Mouse (Mus musculus) liver, embryonic 14.5 days (tissue): ENCODE data around the gene Rps6ka2. TPM values are rescaled to one million over a fixed set of nuclear protein-coding genes. Genes with fewer than 3 reads are reported as not detected.

Source experiments
- ATAC-seq: fragments of 200-750 bp; cut with Nextera tagmentation; 2 replicates; pipeline ENCODE4 v1.8.0; 2017; ENCODE audit warnings: moderate number of reproducible peaks, mild to moderate bottlenecking, moderate library complexity; ENCODE audit not compliant: insufficient read depth
- DNase-seq, 3 experiments: peaks; one replicate each; pipeline ENCODE4 v3.0.0-alpha.2; 2012 to 2013; ENCODE audit warnings: low read depth in 3 of 3, low spot score in 3 of 3
- H3K27ac ChIP-seq: fragments of 300-500 bp; sonication (generic); 2 replicates; pipeline ENCODE4 v1.5.1; 2014; ENCODE audit warnings: moderate library complexity, mild to moderate bottlenecking, control low read depth, inconsistent platforms
- H3K27me3 ChIP-seq: fragments of 300-500 bp; sonication (generic); 2 replicates; pipeline ENCODE4 v1.6.1; 2014; ENCODE audit warnings: mild to moderate bottlenecking, low read length, moderate library complexity; ENCODE audit not compliant: control insufficient read depth, insufficient read depth
- H3K36me3 ChIP-seq: fragments of 300-500 bp; sonication (generic); replicated peaks from 2 replicates; pipeline ENCODE4 v1.6.1; 2014; ENCODE audit warnings: low read depth; ENCODE audit not compliant: control insufficient read depth, insufficient read depth
- H3K4me1 ChIP-seq, 2 experiments: fragments of 200-500 bp in 1 of 2; fragments of 300-500 bp in 1 of 2; sonication (generic) in 1 of 2; replicated peaks; 2 replicates each; pipeline ENCODE4 v1.6.1; 2012 to 2014; ENCODE audit warnings: antibody characterized with exemption in 1 of 2, inconsistent platforms in 1 of 2, low read length in 1 of 2; ENCODE audit not compliant: control insufficient read depth in 2 of 2, insufficient read depth in 2 of 2
- H3K4me2 ChIP-seq: fragments of 300-500 bp; sonication (generic); 2 replicates; pipeline ENCODE4 v1.6.1; 2014; ENCODE audit warnings: low read depth, mild to moderate bottlenecking, control low read depth, moderate library complexity
- H3K4me3 ChIP-seq, 2 experiments: fragments of 200-500 bp in 1 of 2; fragments of 300-500 bp in 1 of 2; sonication (generic) in 1 of 2; 2 replicates each; pipeline ENCODE4 v1.5.1; 2012 to 2014; ENCODE audit warnings: low read depth in 2 of 2, low read length in 2 of 2, mild to moderate bottlenecking in 2 of 2, control low read depth in 1 of 2, inconsistent platforms in 1 of 2, moderate library complexity in 1 of 2; ENCODE audit not compliant: insufficient read depth in 1 of 2
- H3K9ac ChIP-seq: fragments of 300-500 bp; sonication (generic); replicated peaks from 2 replicates; pipeline ENCODE4 v1.6.1; 2014; ENCODE audit warnings: mild to moderate bottlenecking, control low read depth, moderate library complexity
- H3K9me3 ChIP-seq: fragments of 300-500 bp; sonication (generic); 2 replicates; pipeline ENCODE4 v1.6.1; 2016; ENCODE audit warnings: low read length, mixed read lengths; ENCODE audit not compliant: control insufficient read depth
- CTCF ChIP-seq: IDR thresholded peaks from 2 replicates; pipeline ENCODE4 v1.5.1; 2016; ENCODE audit warnings: antibody characterized with exemption, low read depth, control low read depth
- EP300 ChIP-seq: IDR thresholded peaks from 2 replicates; pipeline ENCODE4 v1.6.1; 2016; ENCODE audit warnings: antibody characterized with exemption, low read depth
- WGBS: fragments of 180-500 bp; shearing (Covaris S2); extraction: QIAGEN DNeasy Blood & Tissue Kit; methylation state at CpG from one replicate; pipeline ENCODE4 v1.1.7; 2014; ENCODE audit not compliant: insufficient replicate concordance; 5-methylcytosine and 5-hydroxymethylcytosine counted together
- polyA plus RNA-seq, 2 experiments: library from polyadenylated mRNA; depleted of rRNA in 1 of 2; stranded (reverse) in 1 of 2; unstranded in 1 of 2; fragments of >200 nt; fragmentation: Nextera tagmentation in 1 of 2; extraction: Ambion mirVana in 1 of 2; gene quantifications; 2 replicates each; pipeline versions ENCODE4 v1.2.1 to v1.2.3; 2012 to 2014

Gene Rps6ka2
- polyA plus RNA-seq, 2 experiments = 0.89 to 1.0 TPM

DNA sequence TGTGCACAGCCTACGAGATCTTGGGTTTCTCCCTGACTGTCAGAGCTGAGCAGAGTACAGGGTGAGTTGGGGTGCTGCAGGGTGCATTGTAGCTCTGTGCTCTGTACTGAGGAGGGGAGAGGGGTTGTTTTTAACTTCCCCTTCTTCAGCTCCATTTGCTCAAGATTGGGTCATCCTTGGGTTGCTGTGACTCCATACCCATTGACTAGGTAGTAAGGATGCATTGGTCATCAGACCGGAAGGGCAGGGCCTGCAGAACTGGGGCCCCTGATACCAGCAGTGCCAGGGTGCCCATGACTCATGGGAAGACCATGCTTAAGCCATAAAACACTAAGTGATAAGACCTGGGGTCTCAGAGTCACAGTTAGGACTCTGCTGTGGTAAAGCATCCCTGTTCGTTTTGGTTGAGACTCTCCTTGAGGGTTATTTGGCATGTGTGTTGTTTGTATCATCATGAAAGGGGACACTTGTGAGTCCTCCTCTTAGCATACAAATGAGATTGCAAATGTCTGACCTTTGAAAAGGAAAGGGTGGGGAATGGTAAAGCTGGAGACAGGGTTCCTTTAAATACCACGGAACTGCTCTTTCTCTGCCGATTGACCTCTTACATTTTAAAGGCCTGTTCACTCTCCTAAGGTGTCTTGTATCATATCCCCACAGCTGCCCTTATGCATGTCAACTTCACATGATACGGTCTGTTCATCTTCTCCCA is 36.7 kb downstream of the Rps6ka2 start:
- TF ChIP-seq CTCF (no peak), EP300 (no peak)
- no peak overlapping the region for H3K27ac ChIP-seq
- no peaks in the 10 kb centered on the region for H3K36me3 ChIP-seq
- 68% methylated on average over 6 of the region's 6 CpGs for WGBS
- H3K27me3 ChIP-seq = no peaks in the 10 kb centered on the region
- no peak for ATAC-seq
- no peaks in the 10 kb centered on the region for H3K4me1 ChIP-seq
- no peak overlapping the region for H3K9ac ChIP-seq
- no peaks in the 10 kb centered on the region for H3K9me3 ChIP-seq
- DNase-seq = no peak
- H3K4me2 ChIP-seq = no peak overlapping the region
- no peak overlapping the region for H3K4me3 ChIP-seq

DNA sequence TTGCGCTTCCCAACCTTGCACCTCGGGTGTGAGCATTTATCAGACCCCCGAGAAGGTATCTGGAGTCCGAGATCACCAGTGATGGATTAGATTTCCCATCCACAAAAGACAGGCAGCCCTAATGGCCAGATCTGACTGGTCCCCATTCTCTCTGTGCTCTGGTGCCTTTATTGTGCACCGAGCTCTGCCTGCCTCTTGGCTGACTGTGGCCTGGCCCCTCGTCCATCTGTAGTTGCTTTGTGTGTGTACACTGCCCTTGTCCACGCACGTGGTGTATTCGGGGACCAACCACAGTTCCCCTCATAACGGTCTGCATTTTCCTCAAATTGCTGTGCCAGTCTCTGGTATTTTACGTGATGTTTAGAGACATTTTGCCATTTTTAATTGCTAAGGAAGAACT is 40.7 kb downstream of the Rps6ka2 start:
- no peaks in the 10 kb centered on the region for H3K36me3 ChIP-seq
- H3K9ac ChIP-seq = no peak overlapping the region
- DNase-seq (no peak), ATAC-seq (no peak)
- TF ChIP-seq EP300 = no peak
- no peak for TF ChIP-seq CTCF
- no peaks in the 10 kb centered on the region for H3K27me3 ChIP-seq
- no peak overlapping the region for H3K4me3 ChIP-seq
- no peak overlapping the region for H3K27ac ChIP-seq
- no peak overlapping the region for H3K4me2 ChIP-seq
- H3K9me3 ChIP-seq = no peaks in the 10 kb centered on the region
- WGBS = 61% methylated on average over 11 of the region's 11 CpGs
- no peaks in the 10 kb centered on the region for H3K4me1 ChIP-seq

DNA sequence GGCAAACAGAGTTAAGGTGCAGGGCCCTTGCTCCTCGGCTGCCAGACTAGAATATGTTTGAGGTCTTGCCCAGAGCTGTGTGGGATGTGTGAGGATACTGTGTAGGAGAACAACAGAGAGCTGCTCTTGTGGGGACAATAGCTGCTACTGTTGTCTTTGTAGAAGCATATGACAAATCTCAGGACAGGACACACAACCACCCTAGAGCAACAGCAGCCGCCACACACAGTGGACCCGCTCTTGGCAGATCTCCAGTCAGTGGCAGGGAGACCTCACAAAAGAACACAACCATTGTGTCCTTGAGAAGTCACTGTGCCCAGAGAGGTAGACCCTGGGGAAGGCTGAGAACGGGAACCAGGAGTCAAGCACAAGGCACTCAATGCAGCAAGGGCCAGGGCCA is 42.0 kb downstream of the Rps6ka2 start:
- ATAC-seq = no peak
- Histone ChIP-seq H3K4me3 (no peak overlapping the region), H3K4me2 (no peak overlapping the region), H3K4me1 (no peaks in the 10 kb centered on the region), H3K9ac (no peak overlapping the region), H3K9me3 (no peaks in the 10 kb centered on the region), H3K36me3 (no peaks in the 10 kb centered on the region), H3K27ac (no peak overlapping the region), H3K27me3 (no peaks in the 10 kb centered on the region)
- no peak for DNase-seq
- WGBS = 49% methylated on average over 4 of the region's 4 CpGs
- no peak for TF ChIP-seq EP300
- no peak for TF ChIP-seq CTCF

DNA sequence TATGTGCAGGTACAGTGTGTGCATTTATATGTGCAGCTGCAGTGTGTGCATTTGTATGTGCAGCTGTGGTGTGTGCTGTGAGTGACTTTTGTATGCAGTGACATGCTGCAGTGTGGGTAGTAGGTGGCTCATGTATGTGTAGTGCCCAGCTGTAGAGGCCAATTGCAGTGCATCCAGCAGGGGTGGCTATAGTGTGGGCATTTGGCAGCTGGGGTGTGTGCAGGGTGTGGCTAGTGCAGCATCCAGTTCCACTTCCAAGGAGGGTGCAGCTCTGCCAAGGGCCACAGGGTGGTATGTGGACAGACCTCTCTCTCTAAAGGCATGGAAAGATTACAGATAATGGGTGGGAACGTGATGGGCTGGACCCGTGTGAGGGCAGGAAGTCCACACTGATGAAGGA is 43.3 kb downstream of the Rps6ka2 start:
- Histone ChIP-seq H3K27me3 (no peaks in the 10 kb centered on the region), H3K4me3 (no peak overlapping the region), H3K4me2 (no peak overlapping the region), H3K36me3 (no peaks in the 10 kb centered on the region), H3K9me3 (no peaks in the 10 kb centered on the region), H3K27ac (no peak overlapping the region), H3K9ac (no peak overlapping the region), H3K4me1 (no peaks in the 10 kb centered on the region)
- DNase-seq (no peak), ATAC-seq (no peak)
- 40% methylated on average over 2 of the region's 2 CpGs for WGBS
- no peak for TF ChIP-seq EP300

DNA sequence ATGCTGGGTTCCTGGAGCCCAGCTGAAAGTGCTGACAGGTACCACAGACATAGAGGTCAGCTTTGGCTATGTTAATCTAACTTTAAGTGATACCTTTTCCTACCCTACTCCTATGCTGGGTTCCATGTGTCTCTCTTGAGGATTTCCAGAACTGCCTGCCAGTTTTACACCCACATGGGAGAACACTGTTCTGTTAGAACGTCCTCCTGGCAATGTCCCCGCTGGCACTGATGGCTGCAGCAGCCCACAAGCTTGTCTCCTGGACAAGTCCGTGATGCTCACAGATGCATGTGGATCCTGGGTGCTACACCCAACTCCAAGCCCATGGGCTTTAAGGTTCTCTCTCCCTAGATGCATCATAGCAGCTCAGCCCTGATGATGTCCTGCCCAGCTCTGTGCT is 44.1 kb downstream of the Rps6ka2 start:
- TF ChIP-seq EP300 = no peak
- TF ChIP-seq CTCF = no peak
- H3K9me3 ChIP-seq = no peaks in the 10 kb centered on the region
- no peaks in the 10 kb centered on the region for H3K4me1 ChIP-seq
- ATAC-seq = no peak
- 68% methylated on average over 3 of the region's 3 CpGs for WGBS
- no peak overlapping the region for H3K27ac ChIP-seq
- H3K27me3 ChIP-seq = no peaks in the 10 kb centered on the region
- no peak overlapping the region for H3K9ac ChIP-seq
- H3K36me3 ChIP-seq = no peaks in the 10 kb centered on the region
- H3K4me2 ChIP-seq = no peak overlapping the region
- no peak for DNase-seq
- no peak overlapping the region for H3K4me3 ChIP-seq
